19 mouse cellular contexts compared by ENCODE assay signal in genomic region chr19:54801123-54801742, GRCm38 (mm10).
DNase-seq lines count a peak whose midpoint lies in the region; ATAC-seq and TF ChIP-seq lines count a peak whose summit lies in the region.
"Had no signal": no experiment of that assay in that cellular context is flagged by ENCODE, and none has a peak within 500 bp of the region (broad histone marks: within the 10 kb centered on the region; RNA-seq: fewer than 3 reads in every experiment).

No protein-coding gene starts in this region.

- TF ChIP-seq POLR2A in brain, embryonic 14.5 days (IDR thresholded peaks at IDR 0.05; ENCODE audit: borderline replicate concordance, extremely low read depth, insufficient read depth, insufficient read length, poor library complexity, severe bottlenecking), result no peak

- no peak overlapping the region for H3K4me3 ChIP-seq in forebrain, embryonic 15.5 days
- no peak overlapping the region for H3K4me3 ChIP-seq in forebrain, embryonic 10.5 days
- H3K4me3 ChIP-seq in intestine, postnatal 0 days (ENCODE audit: low read depth, low read length), result no peak overlapping the region
- H3K4me3 ChIP-seq in heart, embryonic 11.5 days (ENCODE audit: low read depth, low read length), result no peak overlapping the region
- H3K4me3 ChIP-seq in neural tube, embryonic 15.5 days (replicated peaks), result no peak overlapping the region
- H3K4me3 ChIP-seq: hindbrain, embryonic 12.5 days had no signal

- peak; percentile 51 for ATAC-seq in forebrain, embryonic 15.5 days (replicated peaks)
- peak; percentile 47 for ATAC-seq in intestine, postnatal 0 days
- no peak for ATAC-seq in heart, embryonic 11.5 days (replicated peaks; ENCODE audit: insufficient number of reproducible peaks, low FRiP score, low TSS enrichment)
- ATAC-seq in neural tube, embryonic 15.5 days (ENCODE audit: low FRiP score), result no peak
- ATAC-seq: lung, postnatal 0 days; Patski had no signal

- H3K4me2 ChIP-seq in forebrain, embryonic 15.5 days (replicated peaks), result no peak overlapping the region
- H3K4me2 ChIP-seq in intestine, postnatal 0 days (replicated peaks; ENCODE audit: low read depth), result no peak overlapping the region
- H3K4me2 ChIP-seq in heart, embryonic 11.5 days, result no peak overlapping the region
- no peak overlapping the region for H3K4me2 ChIP-seq in neural tube, embryonic 15.5 days
- H3K4me2 ChIP-seq: hindbrain, embryonic 12.5 days; midbrain, embryonic 11.5 days had no signal

- no peak for TF ChIP-seq CTCF in brain, embryonic 14.5 days (IDR thresholded peaks at IDR 0.05; ENCODE audit: borderline replicate concordance, extremely low read depth, insufficient read depth, insufficient read length)
- TF ChIP-seq CTCF in intestine, postnatal 0 days (IDR thresholded peaks at IDR 0.05; ENCODE audit: low read depth), result no peak

- H3K4me1 ChIP-seq in forebrain, embryonic 15.5 days, result peaks cover 6% of the 10 kb centered on the region; the same call in 1 of the 2 replicates
- no peaks in the 10 kb centered on the region for H3K4me1 ChIP-seq in forebrain, embryonic 10.5 days
- peaks cover 4% of the 10 kb centered on the region; the same call in 1 of the 2 replicates for H3K4me1 ChIP-seq in intestine, postnatal 0 days (replicated peaks; ENCODE audit: control insufficient read depth, insufficient read depth, low read length)
- H3K4me1 ChIP-seq in heart, embryonic 11.5 days (ENCODE audit: control insufficient read depth, insufficient read depth, low read length), result no peaks in the 10 kb centered on the region
- H3K4me1 ChIP-seq in neural tube, embryonic 15.5 days, result no peaks in the 10 kb centered on the region
- H3K4me1 ChIP-seq: hindbrain, embryonic 12.5 days had no signal

- H3K36me3 ChIP-seq in forebrain, embryonic 15.5 days, result no peaks in the 10 kb centered on the region
- H3K36me3 ChIP-seq in forebrain, embryonic 10.5 days (replicated peaks), result no peaks in the 10 kb centered on the region
- no peaks in the 10 kb centered on the region for H3K36me3 ChIP-seq in intestine, postnatal 0 days (ENCODE audit: control insufficient read depth, insufficient read depth)
- no peaks in the 10 kb centered on the region for H3K36me3 ChIP-seq in heart, embryonic 11.5 days (ENCODE audit: control insufficient read depth, insufficient read depth, low read length)
- no peaks in the 10 kb centered on the region for H3K36me3 ChIP-seq in neural tube, embryonic 15.5 days
- H3K36me3 ChIP-seq: hindbrain, embryonic 12.5 days had no signal

- H3K27me3 ChIP-seq in forebrain, embryonic 15.5 days, result no peaks in the 10 kb centered on the region
- H3K27me3 ChIP-seq in forebrain, embryonic 10.5 days (ENCODE audit: poor library complexity, severe bottlenecking), result no peaks in the 10 kb centered on the region
- no peaks in the 10 kb centered on the region for H3K27me3 ChIP-seq in intestine, postnatal 0 days (replicated peaks; ENCODE audit: control insufficient read depth, insufficient read depth, low read length)
- H3K27me3 ChIP-seq in heart, embryonic 11.5 days (ENCODE audit: control insufficient read depth, insufficient read depth, low read length), result no peaks in the 10 kb centered on the region
- H3K27me3 ChIP-seq in neural tube, embryonic 15.5 days (replicated peaks), result no peaks in the 10 kb centered on the region
- H3K27me3 ChIP-seq: hindbrain, embryonic 12.5 days had no signal

- DNase-seq in forebrain, embryonic 10.5 days (ENCODE audit: extremely low spot score, low spot score), result no peak
- DNase-seq in brain, embryonic 14.5 days (ENCODE audit: low read depth), result peak; percentile 70
- peak; percentile 4 to 10 for DNase-seq in layer of hippocampus, postnatal 36 days
- DNase-seq: adrenal gland, postnatal 10 days; cerebellum, adult 11 months; gastrocnemius, postnatal 25 days; heart, adult 18-20 months; kidney, adult 2 months; right cerebral cortex, postnatal 25 days; spleen, adult 18-20 months had no signal

- no peak overlapping the region for H3K9ac ChIP-seq in forebrain, embryonic 15.5 days (replicated peaks)
- no peak overlapping the region for H3K9ac ChIP-seq in intestine, postnatal 0 days (ENCODE audit: low read depth, low read length)
- no peak overlapping the region for H3K9ac ChIP-seq in heart, embryonic 11.5 days (ENCODE audit: low read depth, low read length)
- no peak overlapping the region for H3K9ac ChIP-seq in neural tube, embryonic 15.5 days (replicated peaks)
- H3K9ac ChIP-seq: hindbrain, embryonic 12.5 days had no signal

- WGBS in forebrain, embryonic 15.5 days, result 55% methylated on average over 8 of the region's 8 CpGs
- WGBS in forebrain, embryonic 10.5 days, result 90% methylated on average over 8 of the region's 8 CpGs
- 49% methylated on average over 8 of the region's 8 CpGs for WGBS in intestine, postnatal 0 days
- 77% methylated on average over 8 of the region's 8 CpGs for WGBS in heart, embryonic 11.5 days (ENCODE audit: insufficient replicate concordance)
- 58% methylated on average over 8 of the region's 8 CpGs for WGBS in neural tube, embryonic 15.5 days

- no peak overlapping the region for H3K27ac ChIP-seq in forebrain, embryonic 15.5 days (replicated peaks)
- no peak overlapping the region for H3K27ac ChIP-seq in forebrain, embryonic 10.5 days
- H3K27ac ChIP-seq in intestine, postnatal 0 days (ENCODE audit: low read depth, low read length), result no peak overlapping the region
- H3K27ac ChIP-seq in heart, embryonic 11.5 days (ENCODE audit: low read depth, low read length), result no peak overlapping the region
- H3K27ac ChIP-seq in neural tube, embryonic 15.5 days (replicated peaks), result no peak overlapping the region
- H3K27ac ChIP-seq: hindbrain, embryonic 12.5 days; kidney, postnatal 0 days had no signal

- H3K9me3 ChIP-seq in forebrain, embryonic 15.5 days, result no peaks in the 10 kb centered on the region
- H3K9me3 ChIP-seq in forebrain, embryonic 10.5 days, result no peaks in the 10 kb centered on the region
- H3K9me3 ChIP-seq in intestine, postnatal 0 days (ENCODE audit: control insufficient read depth), result no peaks in the 10 kb centered on the region
- H3K9me3 ChIP-seq in heart, embryonic 11.5 days (replicated peaks; ENCODE audit: control insufficient read depth, low read length), result no peaks in the 10 kb centered on the region
- H3K9me3 ChIP-seq in neural tube, embryonic 15.5 days (replicated peaks), result no peaks in the 10 kb centered on the region
- H3K9me3 ChIP-seq: hindbrain, embryonic 12.5 days had no signal

Comparison
In these comparisons a context has a peak if more than half of its experiments do, and no peak if none do; other contexts are left out.
1. ATAC-seq: peak in forebrain, embryonic 15.5 days (single experiment) and intestine, postnatal 0 days (single experiment); none in heart, embryonic 11.5 days (single experiment) and neural tube, embryonic 15.5 days (single experiment).